Mouse (Mus musculus): ENCODE measurements around the gene Map3k5. TPM values are rescaled to one million over a fixed set of nuclear protein-coding genes. Genes with fewer than 3 reads are reported as not detected.

Map3k5 gene
- polyA plus RNA-seq, 1 experiment from 2014 or later: 3.1 TPM

DNA sequence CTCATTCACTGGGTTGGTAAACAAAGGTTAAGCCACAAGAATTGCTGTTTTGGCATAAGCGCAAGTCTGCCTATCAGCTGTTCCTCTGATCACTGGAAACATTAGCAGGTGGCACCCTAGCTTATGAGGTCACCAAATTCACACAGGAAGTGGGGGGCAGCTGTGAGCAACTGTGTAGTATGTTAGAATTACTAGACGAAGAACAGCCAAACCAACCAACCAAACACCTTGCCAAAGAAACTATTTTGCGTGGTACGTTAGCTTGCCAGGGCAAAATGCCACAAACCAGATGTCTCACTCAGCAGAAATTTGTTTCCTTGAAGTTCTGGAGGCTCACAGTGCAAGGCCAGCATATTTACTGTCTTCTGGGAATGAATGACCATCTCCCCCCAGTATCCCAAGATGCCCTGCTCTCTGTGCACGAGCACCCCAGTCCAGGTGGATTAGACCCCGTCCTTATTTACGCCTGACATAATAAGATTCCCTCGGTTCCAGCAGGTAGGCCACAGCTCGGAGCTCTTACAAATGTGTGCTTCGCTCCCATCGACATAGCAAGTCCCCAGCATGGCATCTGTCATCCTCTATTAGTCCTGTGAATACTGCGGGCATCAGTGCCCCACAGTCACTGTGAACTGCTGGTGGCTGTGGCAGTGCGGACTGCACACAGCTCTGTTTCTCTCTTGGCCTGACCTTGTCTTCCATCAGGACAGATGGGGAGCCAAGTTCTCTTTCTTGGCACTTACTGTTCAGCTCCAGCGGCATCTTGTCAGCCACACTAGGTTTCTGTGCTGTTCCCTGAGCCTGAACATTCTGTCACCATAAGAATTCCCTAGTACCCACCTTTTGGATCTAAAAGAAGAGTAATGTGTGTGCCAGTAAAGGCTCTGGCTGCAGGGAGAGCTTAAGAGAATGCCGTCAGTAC, 185.5 kb downstream of the Map3k5 start:
- DNase-seq (ENCODE audit: low spot score) (no peak), ATAC-seq (no peak)
- Histone ChIP-seq H3K27me3 (replicated peaks; ENCODE audit: insufficient read depth, low read length) (no peaks in the 10 kb centered on the region), H3K36me3 (ENCODE audit: insufficient read depth, low read length) (no peaks in the 10 kb centered on the region), H3K4me2 (replicated peaks; ENCODE audit: low read depth, low read length) (no peak overlapping the region), H3K4me1 (ENCODE audit: insufficient read depth, low read depth, low read length) (no peaks in the 10 kb centered on the region), H3K4me3 (ENCODE audit: low read depth, low read length) (no peak overlapping the region), H3K27ac (ENCODE audit: low read length) (no peak overlapping the region), H3K9me3 (ENCODE audit: low read length) (no peaks in the 10 kb centered on the region), H3K9ac (replicated peaks; ENCODE audit: low read depth) (no peak overlapping the region)
- TF ChIP-seq CTCF (IDR thresholded peaks at IDR 0.05) (no peak), EP300 (IDR thresholded peaks at IDR 0.05) (no peak)
- WGBS: 85% methylated on average over 15 of the region's 15 CpGs

DNA sequence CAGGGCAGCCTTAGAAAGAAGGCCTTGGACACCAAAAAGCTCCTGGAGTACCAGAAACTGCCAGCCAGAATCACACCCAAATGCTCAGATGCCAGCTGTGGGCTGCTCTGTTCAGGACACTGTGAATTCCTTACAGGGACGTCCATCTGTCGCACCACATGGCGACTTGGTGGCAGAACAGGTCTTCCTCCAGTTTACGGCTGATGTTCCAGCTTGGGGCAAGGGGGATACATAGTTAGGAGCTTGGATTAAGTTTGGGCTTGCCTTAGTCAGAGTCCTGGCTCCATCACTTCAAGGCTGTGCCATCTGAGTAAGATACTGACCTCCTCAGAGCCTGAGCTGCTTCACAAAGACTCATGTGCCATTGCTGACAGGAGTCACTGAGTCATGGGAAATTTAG, 187.7 kb downstream of the Map3k5 start:
- no peak overlapping the region for H3K27ac ChIP-seq (ENCODE audit: low read length)
- H3K27me3 ChIP-seq (replicated peaks; ENCODE audit: insufficient read depth, low read length): no peaks in the 10 kb centered on the region
- WGBS: 92% methylated on average over 4 of the region's 4 CpGs
- no peak overlapping the region for H3K4me2 ChIP-seq (replicated peaks; ENCODE audit: low read depth, low read length)
- TF ChIP-seq CTCF (IDR thresholded peaks at IDR 0.05): no peak
- no peak for TF ChIP-seq EP300 (IDR thresholded peaks at IDR 0.05)
- H3K4me1 ChIP-seq (ENCODE audit: insufficient read depth, low read depth, low read length): no peaks in the 10 kb centered on the region
- no peak overlapping the region for H3K9ac ChIP-seq (replicated peaks; ENCODE audit: low read depth)
- ATAC-seq (no peak), DNase-seq (ENCODE audit: low spot score) (no peak)
- H3K9me3 ChIP-seq (ENCODE audit: low read length): no peaks in the 10 kb centered on the region
- H3K36me3 ChIP-seq (ENCODE audit: insufficient read depth, low read length): no peaks in the 10 kb centered on the region
- no peak overlapping the region for H3K4me3 ChIP-seq (ENCODE audit: low read depth, low read length)

GRCm38 (mm10) chr10:20123401-20123800, 189.1 kb downstream of the Map3k5 start:
- TF ChIP-seq EP300 (IDR thresholded peaks at IDR 0.05) (no peak), CTCF (IDR thresholded peaks at IDR 0.05) (no peak)
- no peaks in the 10 kb centered on the region for H3K4me1 ChIP-seq (ENCODE audit: insufficient read depth, low read depth, low read length)
- 44% methylated on average over 9 of the region's 9 CpGs for WGBS
- no peaks in the 10 kb centered on the region for H3K9me3 ChIP-seq (ENCODE audit: low read length)
- no peak overlapping the region for H3K4me2 ChIP-seq (replicated peaks; ENCODE audit: low read depth, low read length)
- no peaks in the 10 kb centered on the region for H3K27me3 ChIP-seq (replicated peaks; ENCODE audit: insufficient read depth, low read length)
- ATAC-seq: peak; percentile 76
- DNase-seq (ENCODE audit: low spot score): peak; percentile 54
- H3K9ac ChIP-seq (replicated peaks; ENCODE audit: low read depth): no peak overlapping the region
- H3K27ac ChIP-seq (ENCODE audit: low read length): no peak overlapping the region
- no peaks in the 10 kb centered on the region for H3K36me3 ChIP-seq (ENCODE audit: insufficient read depth, low read length)
- H3K4me3 ChIP-seq (ENCODE audit: low read depth, low read length): no peak overlapping the region

- no peak for TF ChIP-seq EP300 (IDR thresholded peaks at IDR 0.05)
- TF ChIP-seq CTCF (IDR thresholded peaks at IDR 0.05): no peak
- H3K36me3 ChIP-seq (ENCODE audit: insufficient read depth, low read length): no peaks in the 10 kb centered on the region
- H3K9ac ChIP-seq (replicated peaks; ENCODE audit: low read depth): no peak overlapping the region
- H3K4me2 ChIP-seq (replicated peaks; ENCODE audit: low read depth, low read length): no peak overlapping the region
- WGBS: 86% methylated on average over 12 of the region's 12 CpGs
- no peaks in the 10 kb centered on the region for H3K27me3 ChIP-seq (replicated peaks; ENCODE audit: insufficient read depth, low read length)
- no peaks in the 10 kb centered on the region for H3K9me3 ChIP-seq (ENCODE audit: low read length)
- H3K4me1 ChIP-seq (ENCODE audit: insufficient read depth, low read depth, low read length): no peaks in the 10 kb centered on the region
- H3K27ac ChIP-seq (ENCODE audit: low read length): no peak overlapping the region
- no peak overlapping the region for H3K4me3 ChIP-seq (ENCODE audit: low read depth, low read length)
- DNase-seq (ENCODE audit: low spot score): no peak
- no peak for ATAC-seq
These were observed 190.3 kb downstream of the Map3k5 start for GRCm38 (mm10) chr10:20124576-20124975.

GRCm38 (mm10) chr10:20125226-20125625, 191.0 kb downstream of the Map3k5 start:
- no peaks in the 10 kb centered on the region for H3K9me3 ChIP-seq (ENCODE audit: low read length)
- WGBS: 41% methylated on average over 4 of the region's 4 CpGs
- DNase-seq (ENCODE audit: low spot score) (peak; percentile 81), ATAC-seq (peak; percentile 63)
- no peak overlapping the region for H3K4me2 ChIP-seq (replicated peaks; ENCODE audit: low read depth, low read length)
- no peaks in the 10 kb centered on the region for H3K36me3 ChIP-seq (ENCODE audit: insufficient read depth, low read length)
- no peak overlapping the region for H3K9ac ChIP-seq (replicated peaks; ENCODE audit: low read depth)
- H3K4me1 ChIP-seq (ENCODE audit: insufficient read depth, low read depth, low read length): no peaks in the 10 kb centered on the region
- H3K4me3 ChIP-seq (ENCODE audit: low read depth, low read length): no peak overlapping the region
- H3K27ac ChIP-seq (ENCODE audit: low read length): no peak overlapping the region
- TF ChIP-seq EP300 (IDR thresholded peaks at IDR 0.05) (no peak), CTCF (IDR thresholded peaks at IDR 0.05) (peak; percentile 95)
- H3K27me3 ChIP-seq (replicated peaks; ENCODE audit: insufficient read depth, low read length): no peaks in the 10 kb centered on the region

DNA sequence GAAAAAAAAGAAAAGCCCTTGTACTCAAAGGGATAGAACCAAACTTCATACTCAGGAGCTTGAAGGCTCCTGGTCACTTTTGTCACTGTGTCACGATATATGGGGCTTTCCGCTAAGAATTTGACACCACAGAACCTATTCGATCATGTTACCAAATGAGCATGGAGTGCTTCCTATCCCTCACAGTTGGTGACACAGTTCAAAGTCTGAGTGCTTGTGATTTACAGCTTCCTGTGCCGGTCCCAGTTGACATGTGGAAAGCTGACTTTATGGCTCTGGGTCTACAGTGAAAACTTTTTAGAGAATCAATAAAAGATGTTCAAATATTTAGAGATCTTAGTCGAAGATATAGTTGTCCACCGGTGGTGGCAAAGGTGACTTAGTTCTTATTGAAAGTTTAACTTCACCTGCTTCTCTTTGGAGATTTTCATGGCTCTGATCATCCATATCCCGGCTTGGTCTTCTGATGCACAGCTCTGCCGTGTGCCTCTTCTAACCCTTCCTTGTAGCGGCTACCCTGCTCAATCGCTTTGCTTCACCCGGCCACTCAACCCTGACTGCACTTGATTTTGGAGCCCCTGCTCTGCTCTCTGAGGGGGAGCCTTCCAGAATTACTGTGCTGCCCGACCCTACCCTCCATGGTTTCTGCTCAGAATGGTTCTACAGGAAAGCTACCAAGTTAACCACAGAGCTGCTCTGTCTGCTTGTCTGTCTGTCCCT, 198.8 kb downstream of the Map3k5 start:
- 0 out of 2 replicates have a peak, but pooled peaks cover 3% of the 10 kb centered on the region for H3K36me3 ChIP-seq (ENCODE audit: insufficient read depth, low read length)
- no peak overlapping the region for H3K4me2 ChIP-seq (replicated peaks; ENCODE audit: low read depth, low read length)
- H3K27ac ChIP-seq (ENCODE audit: low read length): no peak overlapping the region
- no peaks in the 10 kb centered on the region for H3K27me3 ChIP-seq (replicated peaks; ENCODE audit: insufficient read depth, low read length)
- ATAC-seq: no peak
- TF ChIP-seq EP300 (IDR thresholded peaks at IDR 0.05) (no peak), CTCF (IDR thresholded peaks at IDR 0.05) (no peak)
- H3K9me3 ChIP-seq (ENCODE audit: low read length): no peaks in the 10 kb centered on the region
- 66% methylated on average over 12 of the region's 12 CpGs for WGBS
- DNase-seq (ENCODE audit: low spot score): no peak
- H3K4me3 ChIP-seq (ENCODE audit: low read depth, low read length): no peak overlapping the region
- no peaks in the 10 kb centered on the region for H3K4me1 ChIP-seq (ENCODE audit: insufficient read depth, low read depth, low read length)
- no peak overlapping the region for H3K9ac ChIP-seq (replicated peaks; ENCODE audit: low read depth)
